Comparison of ENCODE assay signal across 12 mouse cellular contexts in the genomic region with DNA sequence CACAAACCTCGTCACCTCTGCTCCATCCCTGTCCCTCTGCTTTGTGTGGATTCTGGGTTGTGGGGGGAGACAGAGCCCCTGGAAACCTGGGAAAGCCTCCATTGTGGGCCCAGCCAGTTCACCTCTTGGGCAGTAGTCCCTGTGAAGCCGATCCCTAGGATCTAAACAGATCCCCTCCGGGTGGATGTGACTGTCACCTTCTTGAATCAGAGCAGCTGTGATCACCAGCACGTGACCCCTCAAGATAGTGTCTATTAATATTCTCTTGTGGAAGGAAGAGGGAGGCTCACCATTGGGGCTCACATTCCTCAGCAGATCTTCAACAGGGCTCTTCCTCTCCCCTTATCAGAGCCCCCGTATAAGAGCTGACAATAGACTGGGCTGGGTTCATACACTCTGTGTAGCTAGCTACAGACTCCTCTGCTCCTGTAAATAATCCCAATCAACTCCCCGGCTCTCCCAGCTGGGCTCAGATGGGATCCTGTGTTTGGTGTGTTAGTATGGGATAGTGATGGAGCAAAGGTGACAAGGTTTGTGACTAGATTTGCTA. TPM values are rescaled to one million over a fixed set of nuclear protein-coding genes. Genes with fewer than 3 reads are reported as not detected.
DNase-seq lines count a peak whose midpoint lies in the region; ATAC-seq and TF ChIP-seq lines count a peak whose summit lies in the region.
"Had no signal": no experiment of that assay in that cellular context is flagged by ENCODE, and none has a peak within 500 bp of the region (broad histone marks: within the 10 kb centered on the region; RNA-seq: fewer than 3 reads in every experiment).

No protein-coding gene starts in this region.

- ATAC-seq in kidney, embryonic 14.5 days (ENCODE audit: low FRiP score, low TSS enrichment), result no peak
- ATAC-seq in common myeloid progenitor, adult 5-6 weeks (replicated peaks; ENCODE audit: low read depth, poor library complexity, severe bottlenecking), result 0 out of 2 replicates have a peak, but pooled peaks have one; percentile 20
- 0 out of 2 replicates have a peak, but pooled peaks have one; percentile 28 for ATAC-seq in heart, embryonic 15.5 days (replicated peaks; ENCODE audit: insufficient number of reproducible peaks, insufficient read depth, low FRiP score, low read depth)
- ATAC-seq in liver, embryonic 13.5 days (ENCODE audit: low read depth), result no peak

- H3K4me3 ChIP-seq in kidney, embryonic 14.5 days (ENCODE audit: low read length), result peak overlapping the region; percentile 25; the same call in 1 of the 2 replicates
- no peak overlapping the region for H3K4me3 ChIP-seq in kidney, adult 2 months (ENCODE audit: insufficient read depth, low read depth, low read length)
- peak overlapping the region; percentile 35 for H3K4me3 ChIP-seq in heart, embryonic 15.5 days
- H3K4me3 ChIP-seq in liver, embryonic 13.5 days (replicated peaks), result 0 out of 2 replicates have a peak overlapping the region, but pooled peaks have one; percentile 10

- 38% methylated on average over 6 of the region's 6 CpGs for WGBS in kidney, embryonic 14.5 days
- 44% methylated on average over 6 of the region's 6 CpGs for WGBS in kidney, adult 2 months
- 20% methylated on average over 6 of the region's 6 CpGs for WGBS in heart, embryonic 15.5 days
- 33% methylated on average over 6 of the region's 6 CpGs for WGBS in liver, embryonic 13.5 days (ENCODE audit: insufficient replicate concordance)

- no peaks in the 10 kb centered on the region for H3K27me3 ChIP-seq in kidney, embryonic 14.5 days (ENCODE audit: control insufficient read depth, insufficient read depth, low read length)
- no peaks in the 10 kb centered on the region for H3K27me3 ChIP-seq in kidney, adult 2 months (replicated peaks; ENCODE audit: control insufficient read depth, insufficient read depth, low read length)
- H3K27me3 ChIP-seq in heart, embryonic 15.5 days, result no peaks in the 10 kb centered on the region
- peaks cover 32% of the 10 kb centered on the region for H3K27me3 ChIP-seq in liver, embryonic 13.5 days

- peaks cover 18% of the 10 kb centered on the region for H3K4me1 ChIP-seq in kidney, embryonic 14.5 days (ENCODE audit: control insufficient read depth, insufficient read depth, low read length)
- H3K4me1 ChIP-seq in kidney, adult 2 months (ENCODE audit: control insufficient read depth, insufficient read depth, low read length), result no peaks in the 10 kb centered on the region
- peaks cover 38% of the 10 kb centered on the region for H3K4me1 ChIP-seq in heart, embryonic 15.5 days (replicated peaks)
- H3K4me1 ChIP-seq in liver, embryonic 13.5 days (replicated peaks), result peaks cover 13% of the 10 kb centered on the region

- H3K27ac ChIP-seq in kidney, embryonic 14.5 days (ENCODE audit: low read depth, low read length), result no peak overlapping the region
- no peak overlapping the region for H3K27ac ChIP-seq in kidney, adult 2 months (ENCODE audit: insufficient read depth, low read depth, low read length)
- H3K27ac ChIP-seq in heart, embryonic 15.5 days, result peak overlapping the region; percentile 83
- H3K27ac ChIP-seq in liver, embryonic 13.5 days, result no peak overlapping the region; the same call in 1 of the 2 replicates

- no peaks in the 10 kb centered on the region for H3K36me3 ChIP-seq in kidney, embryonic 14.5 days (ENCODE audit: control insufficient read depth, insufficient read depth, low read length)
- no peaks in the 10 kb centered on the region for H3K36me3 ChIP-seq in kidney, adult 2 months (ENCODE audit: control insufficient read depth, insufficient read depth, low read length)
- no peaks in the 10 kb centered on the region for H3K36me3 ChIP-seq in heart, embryonic 15.5 days
- no peaks in the 10 kb centered on the region for H3K36me3 ChIP-seq in liver, embryonic 13.5 days

- TF ChIP-seq POLR2A in kidney, adult 2 months (IDR thresholded peaks at IDR 0.05; ENCODE audit: low read depth, low read length), result no peak

- TF ChIP-seq CTCF in kidney, adult 2 months (conservative IDR thresholded peaks at IDR 0.05; ENCODE audit: insufficient read depth, insufficient read length, low read depth, low read length), result no peak

- peak overlapping the region; percentile 47 for H3K4me2 ChIP-seq in kidney, embryonic 14.5 days (replicated peaks; ENCODE audit: low read depth, low read length)
- peak overlapping the region; percentile 62 for H3K4me2 ChIP-seq in heart, embryonic 15.5 days
- H3K4me2 ChIP-seq in liver, embryonic 13.5 days, result peak overlapping the region; percentile 38

- DNase-seq in kidney, adult 2 months, result no peak
- no peak for DNase-seq in liver, embryonic 13.5 days
- DNase-seq in cerebellum, adult 11 months, result no peak
- DNase-seq in adrenal gland, adult 2 months, result no peak
- DNase-seq in adrenal gland, postnatal 25 days, result no peak
- DNase-seq: gastrocnemius, postnatal 36 days; kidney, postnatal 36 days; right cerebral cortex, postnatal 4 days; thymus, postnatal 25 days had no signal

- 0 out of 2 replicates have a peak, but pooled peaks cover 8% of the 10 kb centered on the region for H3K9me3 ChIP-seq in kidney, embryonic 14.5 days (ENCODE audit: control insufficient read depth, low read length)
- H3K9me3 ChIP-seq in heart, embryonic 15.5 days (replicated peaks), result no peaks in the 10 kb centered on the region
- 0 out of 2 replicates have a peak, but pooled peaks cover 5% of the 10 kb centered on the region for H3K9me3 ChIP-seq in liver, embryonic 13.5 days (replicated peaks)

- no peak overlapping the region for H3K9ac ChIP-seq in kidney, embryonic 14.5 days (ENCODE audit: low read depth, low read length)
- peak overlapping the region; percentile 35; the same call in 1 of the 2 replicates for H3K9ac ChIP-seq in heart, embryonic 15.5 days
- no peak overlapping the region for H3K9ac ChIP-seq in liver, embryonic 13.5 days

RNA-seq across cellular contexts. Expression of a gene that starts 30.7 kb away (rescaled TPM):
- 5.1 and 7.3 TPM in 2 replicates for polyA plus RNA-seq in kidney, embryonic 14.5 days (2014; fragmentation: Nextera tagmentation; extraction: Ambion mirVana)
- 6.2 and 6.6 TPM in 2 replicates for polyA plus RNA-seq in kidney, adult 2 months (2012; rRNA removed)
- 0.15 and 2.7 TPM in 2 replicates for total RNA-seq in common myeloid progenitor, adult 5-6 weeks (2017)
- 14.0 and 14.8 TPM in 2 replicates for polyA plus RNA-seq in heart, embryonic 15.5 days (2015; fragmentation: Nextera tagmentation; extraction: Ambion mirVana)
- 1.0 and 1.5 TPM in 2 replicates for polyA plus RNA-seq in liver, embryonic 13.5 days (2015; fragmentation: Nextera tagmentation; extraction: Ambion mirVana)
- total RNA-seq in adrenal gland, adult 2 months (2021), result 10 to 100 TPM; 14.4 to 23.5 TPM
- polyA plus RNA-seq in adrenal gland, adult 2 months (2012; rRNA removed), result 11.3 and 13.5 TPM in 2 replicates
- total RNA-seq in adrenal gland, postnatal 25 days (2021), result 12.4 and 14.0 TPM in 2 replicates

Comparison
In these comparisons a context has a peak if more than half of its experiments do, and no peak if none do; other contexts are left out.
1. ATAC-seq: peak in common myeloid progenitor, adult 5-6 weeks (single experiment) and heart, embryonic 15.5 days (single experiment); none in kidney, embryonic 14.5 days (single experiment) and liver, embryonic 13.5 days (single experiment).
2. Peak in every context shown above with its lines, with median percentiles within 50 percentile points of each other: H3K4me2 ChIP-seq.